Mouse (Mus musculus): ENCODE data around the gene Tubg2.

- no peak for TF ChIP-seq POLR2A (IDR thresholded peaks at IDR 0.05; ENCODE audit: low read depth, low read length)
- no peak for TF ChIP-seq CTCF (IDR thresholded peaks at IDR 0.05; ENCODE audit: extremely low read depth, insufficient read length, insufficient replicate concordance, low read depth, low read length)
These were observed 31.0 kb downstream of the Tubg2 start for GRCm38 (mm10) chr11:101186526-101187247.
